Mouse (Mus musculus) ES-E14 (cell line): ENCODE data around the gene 4930568D16Rik.

Experiments used
- CHD2 ChIP-seq: IDR thresholded peaks from 2 replicates; pipeline ENCODE4 v1.6.1; 2014; ENCODE audit warnings: mild to moderate bottlenecking, low read depth, low read length, inconsistent platforms
- HCFC1 ChIP-seq: IDR thresholded peaks from 2 replicates; pipeline ENCODE4 v1.6.1; 2012; ENCODE audit warnings: low read length, inconsistent platforms, borderline replicate concordance; ENCODE audit not compliant: insufficient read depth
- MAFK ChIP-seq: IDR thresholded peaks from 2 replicates; pipeline ENCODE4 v1.6.1; 2014; ENCODE audit warnings: mild to moderate bottlenecking, low read depth, low read length, inconsistent platforms; ENCODE audit not compliant: insufficient read depth
- ZC3H11A ChIP-seq: IDR thresholded peaks from 2 replicates; pipeline ENCODE4 v1.6.1; 2012; ENCODE audit warnings: low read depth, mild to moderate bottlenecking, inconsistent platforms, low read length, borderline replicate concordance
- ZNF384 ChIP-seq: IDR thresholded peaks from 2 replicates; pipeline ENCODE4 v1.6.1; 2012; ENCODE audit warnings: low read depth, low read length, inconsistent platforms

- TF ChIP-seq ZC3H11A (no peak), MAFK (no peak), CHD2 (no peak), ZNF384 (no peak), HCFC1 (no peak)
Observed at GRCm38 (mm10) chr2:35402391-35402790, 34.9 kb upstream of the 4930568D16Rik start.
